Comparison of ENCODE assay signal across 16 mouse cellular contexts in genomic region chr1:98350725-98351124, GRCm38 (mm10).
DNase-seq lines count a peak whose midpoint lies in the region; ATAC-seq lines count a peak whose summit lies in the region.
"Had no signal": no experiment of that assay in that cellular context is flagged by ENCODE, and none has a peak within 500 bp of the region (broad histone marks: within the 10 kb centered on the region; RNA-seq: fewer than 3 reads in every experiment).

No protein-coding gene starts in this region.

- no peaks in the 10 kb centered on the region for H3K9me3 ChIP-seq in forebrain, embryonic 15.5 days
- no peaks in the 10 kb centered on the region for H3K9me3 ChIP-seq in forebrain, embryonic 16.5 days (ENCODE audit: control insufficient read depth, low read length)
- no peaks in the 10 kb centered on the region for H3K9me3 ChIP-seq in embryonic facial prominence, embryonic 14.5 days (ENCODE audit: control insufficient read depth, low read length)
- no peaks in the 10 kb centered on the region for H3K9me3 ChIP-seq in intestine, embryonic 15.5 days
- H3K9me3 ChIP-seq in midbrain, embryonic 13.5 days: no peaks in the 10 kb centered on the region
- H3K9me3 ChIP-seq: embryonic facial prominence, embryonic 12.5 days; forebrain, embryonic 12.5 days; hindbrain, embryonic 13.5 days had no signal

- H3K9ac ChIP-seq in forebrain, embryonic 15.5 days (replicated peaks): no peak overlapping the region
- no peak overlapping the region for H3K9ac ChIP-seq in forebrain, embryonic 16.5 days (replicated peaks; ENCODE audit: low read depth, low read length)
- H3K9ac ChIP-seq in embryonic facial prominence, embryonic 14.5 days (ENCODE audit: low read depth, low read length): no peak overlapping the region
- no peak overlapping the region for H3K9ac ChIP-seq in intestine, embryonic 15.5 days
- H3K9ac ChIP-seq in midbrain, embryonic 13.5 days (replicated peaks): no peak overlapping the region
- H3K9ac ChIP-seq: embryonic facial prominence, embryonic 12.5 days; forebrain, embryonic 12.5 days; hindbrain, embryonic 13.5 days had no signal

- H3K4me2 ChIP-seq in forebrain, embryonic 15.5 days (replicated peaks): no peak overlapping the region
- no peak overlapping the region for H3K4me2 ChIP-seq in forebrain, embryonic 16.5 days (ENCODE audit: low read length)
- H3K4me2 ChIP-seq in embryonic facial prominence, embryonic 14.5 days (ENCODE audit: low read depth, low read length): no peak overlapping the region
- no peak overlapping the region for H3K4me2 ChIP-seq in intestine, embryonic 15.5 days (replicated peaks)
- H3K4me2 ChIP-seq in midbrain, embryonic 13.5 days (replicated peaks): no peak overlapping the region
- H3K4me2 ChIP-seq: embryonic facial prominence, embryonic 12.5 days; forebrain, embryonic 12.5 days; heart, embryonic 11.5 days; hindbrain, embryonic 13.5 days had no signal

- no peaks in the 10 kb centered on the region for H3K36me3 ChIP-seq in forebrain, embryonic 15.5 days
- no peaks in the 10 kb centered on the region for H3K36me3 ChIP-seq in forebrain, embryonic 16.5 days (ENCODE audit: control insufficient read depth, insufficient read depth)
- no peaks in the 10 kb centered on the region for H3K36me3 ChIP-seq in embryonic facial prominence, embryonic 14.5 days (ENCODE audit: control insufficient read depth, insufficient read depth, low read length)
- no peaks in the 10 kb centered on the region for H3K36me3 ChIP-seq in intestine, embryonic 15.5 days
- H3K36me3 ChIP-seq in midbrain, embryonic 13.5 days: no peaks in the 10 kb centered on the region
- H3K36me3 ChIP-seq: embryonic facial prominence, embryonic 12.5 days; forebrain, embryonic 12.5 days; hindbrain, embryonic 13.5 days had no signal

- H3K4me1 ChIP-seq in forebrain, embryonic 15.5 days: peaks cover 8% of the 10 kb centered on the region; the same call in 1 of the 2 replicates
- H3K4me1 ChIP-seq in forebrain, embryonic 16.5 days (replicated peaks; ENCODE audit: control insufficient read depth, insufficient read depth, low read length): peaks cover 5% of the 10 kb centered on the region
- no peaks in the 10 kb centered on the region for H3K4me1 ChIP-seq in embryonic facial prominence, embryonic 14.5 days (ENCODE audit: control insufficient read depth, insufficient read depth, low read length)
- H3K4me1 ChIP-seq in intestine, embryonic 15.5 days (replicated peaks): no peaks in the 10 kb centered on the region
- no peaks in the 10 kb centered on the region for H3K4me1 ChIP-seq in midbrain, embryonic 13.5 days (replicated peaks)
- H3K4me1 ChIP-seq: embryonic facial prominence, embryonic 12.5 days had no signal

- no peaks in the 10 kb centered on the region for H3K27me3 ChIP-seq in forebrain, embryonic 15.5 days
- no peaks in the 10 kb centered on the region for H3K27me3 ChIP-seq in forebrain, embryonic 16.5 days (replicated peaks; ENCODE audit: control insufficient read depth, insufficient read depth, low read length)
- no peaks in the 10 kb centered on the region for H3K27me3 ChIP-seq in embryonic facial prominence, embryonic 14.5 days (replicated peaks; ENCODE audit: control insufficient read depth, insufficient read depth, low read length)
- no peaks in the 10 kb centered on the region for H3K27me3 ChIP-seq in intestine, embryonic 15.5 days (replicated peaks)
- no peaks in the 10 kb centered on the region for H3K27me3 ChIP-seq in midbrain, embryonic 13.5 days
- H3K27me3 ChIP-seq: embryonic facial prominence, embryonic 12.5 days; forebrain, embryonic 12.5 days; hindbrain, embryonic 13.5 days had no signal

- peak; percentile 11 for DNase-seq in embryonic facial prominence, embryonic 14.5 days (ENCODE audit: low spot score)
- DNase-seq in large intestine, adult 2 months (ENCODE audit: low read depth, low spot score): peak; percentile 6
- DNase-seq in kidney, adult 11 months: no peak
- no peak for DNase-seq in urinary bladder, postnatal 14 days (ENCODE audit: low spot score)
- DNase-seq: gastrocnemius, postnatal 10 days; gastrocnemius, postnatal 36 days; kidney, adult 8-10 months had no signal

- WGBS in forebrain, embryonic 15.5 days: 82% methylated on average over 2 of the region's 2 CpGs
- WGBS in forebrain, embryonic 16.5 days: 75% methylated on average over 2 of the region's 2 CpGs
- WGBS in embryonic facial prominence, embryonic 14.5 days: 45% methylated on average over 2 of the region's 2 CpGs
- 29% methylated on average over 2 of the region's 2 CpGs for WGBS in intestine, embryonic 15.5 days
- 9% methylated on average over 2 of the region's 2 CpGs for WGBS in large intestine, adult 2 months
- WGBS in midbrain, embryonic 13.5 days: 77% methylated on average over 2 of the region's 2 CpGs

- 0 out of 2 replicates have a peak, but pooled peaks have one; percentile 13 for ATAC-seq in forebrain, embryonic 15.5 days (replicated peaks)
- ATAC-seq in forebrain, embryonic 16.5 days: no peak
- ATAC-seq in embryonic facial prominence, embryonic 14.5 days (ENCODE audit: low read depth): no peak; the same call in 1 of the 2 replicates
- ATAC-seq in intestine, embryonic 15.5 days: peak; percentile 63
- no peak for ATAC-seq in midbrain, embryonic 13.5 days

- no peak overlapping the region for H3K27ac ChIP-seq in forebrain, embryonic 15.5 days (replicated peaks)
- no peak overlapping the region for H3K27ac ChIP-seq in forebrain, embryonic 16.5 days (ENCODE audit: low read length)
- H3K27ac ChIP-seq in embryonic facial prominence, embryonic 14.5 days (replicated peaks; ENCODE audit: low read depth, low read length): no peak overlapping the region
- H3K27ac ChIP-seq in intestine, embryonic 15.5 days: no peak overlapping the region
- no peak overlapping the region for H3K27ac ChIP-seq in midbrain, embryonic 13.5 days
- H3K27ac ChIP-seq: embryonic facial prominence, embryonic 12.5 days; forebrain, embryonic 12.5 days; hindbrain, embryonic 13.5 days had no signal

- H3K4me3 ChIP-seq in forebrain, embryonic 15.5 days: no peak overlapping the region
- no peak overlapping the region for H3K4me3 ChIP-seq in forebrain, embryonic 16.5 days (replicated peaks; ENCODE audit: low read length)
- H3K4me3 ChIP-seq in embryonic facial prominence, embryonic 14.5 days (ENCODE audit: low read depth, low read length): no peak overlapping the region
- no peak overlapping the region for H3K4me3 ChIP-seq in intestine, embryonic 15.5 days (replicated peaks)
- H3K4me3 ChIP-seq in midbrain, embryonic 13.5 days (replicated peaks): no peak overlapping the region
- H3K4me3 ChIP-seq: embryonic facial prominence, embryonic 12.5 days; erythroblast, embryonic 14.5 days; forebrain, embryonic 12.5 days; hindbrain, embryonic 13.5 days had no signal

Comparison
In these comparisons a context has a peak if more than half of its experiments do, and no peak if none do; other contexts are left out.
1. ATAC-seq: peak in forebrain, embryonic 15.5 days (single experiment) and intestine, embryonic 15.5 days (single experiment); none in forebrain, embryonic 16.5 days (single experiment), embryonic facial prominence, embryonic 14.5 days (single experiment) and midbrain, embryonic 13.5 days (single experiment).
2. DNase-seq: peak in embryonic facial prominence, embryonic 14.5 days (single experiment) and large intestine, adult 2 months (single experiment); none in kidney, adult 11 months (single experiment) and urinary bladder, postnatal 14 days (single experiment).